Mouse (Mus musculus): ENCODE data around the gene Prdm16. TPM values are rescaled to one million over a fixed set of nuclear protein-coding genes. Genes with fewer than 3 reads are reported as not detected.

Prdm16 gene
- polyA plus RNA-seq, 1 experiment from 2014 or later = 21.8 TPM

DNA sequence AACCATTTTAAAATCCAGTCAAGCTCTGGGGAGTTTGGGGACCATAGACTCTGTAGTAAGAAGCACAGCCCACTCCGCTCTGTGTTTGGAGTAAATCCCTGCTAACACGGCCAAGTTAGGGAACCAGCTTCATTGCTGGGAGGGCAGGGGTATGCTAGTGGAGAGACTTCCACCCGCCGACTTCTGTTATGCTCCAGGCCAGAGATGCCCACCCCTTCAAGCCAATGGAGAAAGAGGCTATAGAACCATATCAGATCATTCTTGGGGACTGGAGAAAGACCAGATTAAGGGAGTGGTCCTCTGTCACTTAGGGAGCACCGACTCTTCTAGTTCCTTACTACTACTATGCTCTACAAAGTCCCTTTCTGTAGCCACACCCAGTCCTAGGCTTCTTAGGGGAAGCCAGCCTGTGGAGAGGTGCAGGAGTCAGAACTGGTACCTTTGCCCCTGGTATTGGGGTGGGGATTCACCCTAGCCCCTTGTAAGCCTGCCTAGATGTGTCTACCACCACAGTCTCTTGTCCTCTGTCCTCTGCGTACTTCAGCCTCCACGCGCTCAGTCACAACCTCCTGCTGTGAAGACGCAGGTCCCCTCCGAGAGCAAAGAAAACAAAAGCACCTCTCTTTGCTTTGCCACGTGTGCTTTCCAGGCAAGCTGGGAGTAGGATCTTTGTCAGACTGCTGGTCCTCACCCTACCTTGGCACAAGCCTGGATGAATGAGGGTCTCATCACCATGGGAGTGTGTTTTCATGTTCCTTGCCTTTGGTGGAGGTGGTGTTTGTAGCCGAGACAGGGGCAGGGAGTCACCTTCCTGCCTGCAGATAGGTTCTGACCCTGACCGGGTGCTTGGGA, 3.1 kb upstream of the Prdm16 start:
- H3K27me3 ChIP-seq (replicated peaks) = peaks cover 64% of the 10 kb centered on the region
- H3K4me1 ChIP-seq (replicated peaks) = peaks cover 54% of the 10 kb centered on the region
- H3K9ac ChIP-seq = peak overlapping the region; percentile 42; the same call in 1 of the 2 replicates
- no peaks in the 10 kb centered on the region for H3K36me3 ChIP-seq
- no peak overlapping the region for H3K27ac ChIP-seq (ENCODE audit: poor library complexity, severe bottlenecking)
- no peak for ATAC-seq (ENCODE audit: insufficient number of reproducible peaks, low FRiP score)
- H3K4me2 ChIP-seq = peak overlapping the region; percentile 80
- no peaks in the 10 kb centered on the region for H3K9me3 ChIP-seq (replicated peaks)
- H3K4me3 ChIP-seq = peak overlapping the region; percentile 75; the same call in 1 of the 2 replicates
- WGBS = 19% methylated on average over 13 of the region's 13 CpGs

DNA sequence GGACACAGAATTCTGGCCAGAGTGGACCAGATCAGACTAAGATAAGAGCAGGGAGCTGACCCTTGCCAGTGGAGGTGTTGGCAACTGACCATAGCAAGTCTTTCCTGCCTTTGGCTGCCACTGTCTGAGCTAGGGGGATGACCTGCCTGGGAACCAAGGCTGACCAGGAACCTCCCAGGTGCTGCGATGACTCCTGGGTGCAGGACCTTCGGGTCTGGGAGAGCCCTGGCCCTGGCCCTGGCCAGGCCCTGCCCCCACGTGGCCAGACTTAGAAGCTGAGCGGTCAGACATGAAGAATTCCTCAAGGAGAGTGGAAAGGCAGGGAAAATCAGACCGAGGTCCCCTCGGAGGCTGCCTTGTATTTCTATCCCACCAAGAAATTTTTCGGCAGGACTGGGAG, 2.5 kb upstream of the Prdm16 start:
- ATAC-seq (ENCODE audit: insufficient number of reproducible peaks, low FRiP score) = no peak
- H3K4me3 ChIP-seq = peak overlapping the region; percentile 75
- peak overlapping the region; percentile 42; the same call in 1 of the 2 replicates for H3K9ac ChIP-seq
- H3K9me3 ChIP-seq (replicated peaks) = no peaks in the 10 kb centered on the region
- peaks cover 68% of the 10 kb centered on the region for H3K27me3 ChIP-seq (replicated peaks)
- H3K4me1 ChIP-seq (replicated peaks) = peaks cover 59% of the 10 kb centered on the region
- no peaks in the 10 kb centered on the region for H3K36me3 ChIP-seq
- 5% methylated on average over 7 of the region's 7 CpGs for WGBS
- H3K4me2 ChIP-seq = peak overlapping the region; percentile 80
- H3K27ac ChIP-seq (ENCODE audit: poor library complexity, severe bottlenecking) = no peak overlapping the region

GRCm38 (mm10) chr4:154638320-154638886, 1.7 kb upstream of the Prdm16 start:
- WGBS = 8% methylated on average over 15 of the region's 15 CpGs
- Histone ChIP-seq H3K4me1 (replicated peaks) (peaks cover 56% of the 10 kb centered on the region), H3K4me2 (peak overlapping the region; percentile 80)

GRCm38 (mm10) chr4:154637468-154638319, 1.0 kb upstream of the Prdm16 start:
- Histone ChIP-seq H3K4me3 (peak overlapping the region; percentile 75), H3K36me3 (no peaks in the 10 kb centered on the region), H3K4me2 (peak overlapping the region; percentile 80), H3K27ac (ENCODE audit: poor library complexity, severe bottlenecking) (peak overlapping the region; percentile 96), H3K27me3 (replicated peaks) (peaks cover 68% of the 10 kb centered on the region), H3K9me3 (replicated peaks) (no peaks in the 10 kb centered on the region), H3K4me1 (replicated peaks) (peaks cover 57% of the 10 kb centered on the region), H3K9ac (peak overlapping the region; percentile 90)
- WGBS = 1% methylated on average over 60 of the region's 73 CpGs
- no peak for ATAC-seq (ENCODE audit: insufficient number of reproducible peaks, low FRiP score)

More at GRCm38 (mm10) chr4:154638320-154638886, 1.7 kb upstream of the Prdm16 start:
- peaks cover 68% of the 10 kb centered on the region for H3K27me3 ChIP-seq (replicated peaks)
- peak overlapping the region; percentile 75 for H3K4me3 ChIP-seq
- no peaks in the 10 kb centered on the region for H3K36me3 ChIP-seq
- no peaks in the 10 kb centered on the region for H3K9me3 ChIP-seq (replicated peaks)
- ATAC-seq (ENCODE audit: insufficient number of reproducible peaks, low FRiP score) = no peak
- peak overlapping the region; percentile 96; the same call in 1 of the 2 replicates for H3K27ac ChIP-seq (ENCODE audit: poor library complexity, severe bottlenecking)
- peak overlapping the region; percentile 90 for H3K9ac ChIP-seq

- H3K9ac ChIP-seq = peak overlapping the region; percentile 90
- H3K4me1 ChIP-seq (replicated peaks) = peaks cover 53% of the 10 kb centered on the region
- peaks cover 71% of the 10 kb centered on the region for H3K27me3 ChIP-seq (replicated peaks)
- 1% methylated on average over 28 of the region's 30 CpGs for WGBS
- peak overlapping the region; percentile 96 for H3K27ac ChIP-seq (ENCODE audit: poor library complexity, severe bottlenecking)
- no peaks in the 10 kb centered on the region for H3K36me3 ChIP-seq
- ATAC-seq (ENCODE audit: insufficient number of reproducible peaks, low FRiP score) = peak; percentile 70
- no peaks in the 10 kb centered on the region for H3K9me3 ChIP-seq (replicated peaks)
- peak overlapping the region; percentile 75 for H3K4me3 ChIP-seq
- peak overlapping the region; percentile 80 for H3K4me2 ChIP-seq
Measured at GRCm38 (mm10) chr4:154636053-154636433, 630 bp downstream of the Prdm16 start.

- Histone ChIP-seq H3K27me3 (replicated peaks) (peaks cover 71% of the 10 kb centered on the region), H3K9ac (peak overlapping the region; percentile 90), H3K27ac (ENCODE audit: poor library complexity, severe bottlenecking) (peak overlapping the region; percentile 96), H3K4me1 (replicated peaks) (peaks cover 53% of the 10 kb centered on the region), H3K9me3 (replicated peaks) (no peaks in the 10 kb centered on the region), H3K4me2 (peak overlapping the region; percentile 80), H3K4me3 (peak overlapping the region; percentile 75), H3K36me3 (no peaks in the 10 kb centered on the region)
- ATAC-seq (ENCODE audit: insufficient number of reproducible peaks, low FRiP score) = peak; percentile 43
- under 1% methylated on average over 90 of the region's 94 CpGs for WGBS
Measured at GRCm38 (mm10) chr4:154635241-154636052, 1.2 kb downstream of the Prdm16 start.

GRCm38 (mm10) chr4:154634470-154635240, 2.0 kb downstream of the Prdm16 start:
- Histone ChIP-seq H3K4me3 (peak overlapping the region; percentile 75), H3K27me3 (replicated peaks) (peaks cover 68% of the 10 kb centered on the region), H3K36me3 (no peaks in the 10 kb centered on the region), H3K27ac (ENCODE audit: poor library complexity, severe bottlenecking) (peak overlapping the region; percentile 96; the same call in 1 of the 2 replicates), H3K9me3 (replicated peaks) (no peaks in the 10 kb centered on the region), H3K4me1 (replicated peaks) (peaks cover 50% of the 10 kb centered on the region), H3K4me2 (peak overlapping the region; percentile 80), H3K9ac (peak overlapping the region; percentile 90)
- ATAC-seq (ENCODE audit: insufficient number of reproducible peaks, low FRiP score) = no peak
- 8% methylated on average over 44 of the region's 44 CpGs for WGBS

DNA sequence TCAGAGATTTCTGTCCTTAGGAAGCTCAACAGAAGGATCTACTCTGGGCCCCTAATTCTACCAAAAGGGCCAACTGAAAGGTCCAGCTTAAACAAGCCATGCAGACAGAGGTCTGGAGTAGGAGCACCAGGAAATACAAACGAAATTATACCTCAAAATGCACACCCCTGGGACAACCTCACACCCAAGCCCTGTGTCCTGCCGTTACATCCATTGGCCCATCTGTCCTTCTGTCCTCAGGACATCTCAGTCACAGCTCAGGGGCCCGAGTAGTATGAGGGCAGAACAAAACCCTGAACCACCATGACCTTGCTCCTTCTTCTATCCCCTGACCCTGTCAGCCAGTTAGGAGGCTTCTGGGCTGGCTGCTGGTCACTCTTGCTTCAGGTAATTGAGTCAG, 2.7 kb downstream of the Prdm16 start:
- Histone ChIP-seq H3K27ac (ENCODE audit: poor library complexity, severe bottlenecking) (no peak overlapping the region), H3K9me3 (replicated peaks) (no peaks in the 10 kb centered on the region), H3K4me1 (replicated peaks) (peaks cover 52% of the 10 kb centered on the region), H3K27me3 (replicated peaks) (peaks cover 68% of the 10 kb centered on the region), H3K9ac (peak overlapping the region; percentile 90), H3K36me3 (no peaks in the 10 kb centered on the region), H3K4me3 (peak overlapping the region; percentile 75), H3K4me2 (peak overlapping the region; percentile 80)
- WGBS = 34% methylated on average over 3 of the region's 3 CpGs
- no peak for ATAC-seq (ENCODE audit: insufficient number of reproducible peaks, low FRiP score)

DNA sequence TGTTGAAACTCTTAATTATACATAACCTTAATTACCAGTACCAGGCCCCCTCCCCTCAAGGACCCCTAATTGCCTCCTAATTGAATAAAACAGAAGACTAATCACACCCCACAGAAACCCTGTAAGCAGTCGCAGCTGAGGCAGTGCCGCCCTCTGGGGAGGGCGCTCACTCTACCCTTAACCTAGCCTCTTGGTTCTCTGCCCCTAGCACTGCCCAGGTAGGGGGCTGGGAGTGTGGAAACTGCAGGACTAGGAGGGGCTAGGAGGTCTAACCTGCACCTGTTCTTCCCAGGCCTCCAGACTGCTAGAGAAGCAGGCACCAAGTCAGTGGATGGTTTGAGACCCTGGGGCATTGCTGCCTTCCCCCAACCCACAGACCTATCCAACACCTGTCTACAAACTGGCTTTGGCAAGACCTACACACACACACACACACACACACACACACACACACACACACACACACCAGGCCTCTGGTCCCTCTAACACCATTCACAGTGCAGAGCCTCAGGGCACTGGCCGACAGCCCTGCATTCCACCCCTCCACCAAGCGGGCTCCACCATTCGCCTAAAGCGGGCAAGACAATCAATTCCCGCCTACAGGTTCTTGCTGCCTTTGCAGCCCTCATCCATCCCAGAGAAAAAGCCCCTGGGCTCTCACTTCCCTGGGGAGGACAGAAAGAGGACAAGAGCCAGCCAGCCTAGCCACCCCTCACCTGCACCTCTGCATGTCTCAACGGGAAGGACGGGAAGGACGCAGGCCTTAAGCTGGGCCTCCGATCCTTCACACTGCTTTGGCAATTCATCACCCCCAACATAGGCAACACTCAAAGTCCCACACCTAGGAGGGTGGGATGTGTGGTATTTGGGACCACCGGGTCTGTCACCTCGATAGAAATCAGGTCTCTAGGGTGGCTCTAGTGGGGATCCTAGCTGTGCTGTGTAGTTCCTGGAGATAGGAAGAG, 3.6 kb downstream of the Prdm16 start:
- Histone ChIP-seq H3K36me3 (no peaks in the 10 kb centered on the region), H3K27ac (ENCODE audit: poor library complexity, severe bottlenecking) (no peak overlapping the region), H3K4me1 (replicated peaks) (peaks cover 59% of the 10 kb centered on the region), H3K4me2 (peak overlapping the region; percentile 80), H3K9ac (peak overlapping the region; percentile 90), H3K9me3 (replicated peaks) (no peaks in the 10 kb centered on the region), H3K4me3 (peak overlapping the region; percentile 75), H3K27me3 (replicated peaks) (peaks cover 65% of the 10 kb centered on the region)
- no peak for ATAC-seq (ENCODE audit: insufficient number of reproducible peaks, low FRiP score)
- WGBS = 39% methylated on average over 14 of the region's 14 CpGs

All from heart, embryonic 12.5 days (tissue).